In genomic region chr2:5636801-5637742, GRCm38 (mm10) we compare ENCODE assay signal across 8 mouse cellular contexts.
DNase-seq lines count a peak whose midpoint lies in the region; ATAC-seq lines count a peak whose summit lies in the region.

No protein-coding gene starts in this region.

- 70% methylated on average over 14 of the region's 14 CpGs for WGBS in forebrain, embryonic 15.5 days
- WGBS in forebrain, embryonic 10.5 days, result 89% methylated on average over 14 of the region's 14 CpGs
- 80% methylated on average over 14 of the region's 14 CpGs for WGBS in stomach, embryonic 16.5 days
- 88% methylated on average over 14 of the region's 14 CpGs for WGBS in kidney, embryonic 16.5 days

- peak; percentile 81 for ATAC-seq in forebrain, embryonic 15.5 days (replicated peaks)
- ATAC-seq in stomach, embryonic 16.5 days (ENCODE audit: insufficient read depth, low FRiP score), result peak; percentile 60; the same call in 1 of the 2 replicates
- ATAC-seq in kidney, embryonic 16.5 days (ENCODE audit: low FRiP score, low TSS enrichment), result no peak

- no peak overlapping the region for H3K4me3 ChIP-seq in forebrain, embryonic 15.5 days
- no peak overlapping the region for H3K4me3 ChIP-seq in forebrain, embryonic 10.5 days
- no peak overlapping the region for H3K4me3 ChIP-seq in stomach, embryonic 16.5 days (replicated peaks; ENCODE audit: low read length)
- no peak overlapping the region for H3K4me3 ChIP-seq in kidney, embryonic 16.5 days (ENCODE audit: low read length)

- peak overlapping the region; percentile 71 for H3K27ac ChIP-seq in forebrain, embryonic 15.5 days (replicated peaks)
- no peak overlapping the region for H3K27ac ChIP-seq in forebrain, embryonic 10.5 days
- peak overlapping the region; percentile 19; the same call in 1 of the 2 replicates for H3K27ac ChIP-seq in stomach, embryonic 16.5 days (ENCODE audit: low read length)
- H3K27ac ChIP-seq in kidney, embryonic 16.5 days (ENCODE audit: low read length), result no peak overlapping the region

- H3K4me2 ChIP-seq in forebrain, embryonic 15.5 days (replicated peaks), result no peak overlapping the region
- no peak overlapping the region for H3K4me2 ChIP-seq in stomach, embryonic 16.5 days (ENCODE audit: low read depth, low read length)
- H3K4me2 ChIP-seq in kidney, embryonic 16.5 days (replicated peaks; ENCODE audit: low read depth, low read length), result no peak overlapping the region

- no peak overlapping the region for H3K9ac ChIP-seq in forebrain, embryonic 15.5 days (replicated peaks)
- H3K9ac ChIP-seq in stomach, embryonic 16.5 days (ENCODE audit: low read length), result no peak overlapping the region
- H3K9ac ChIP-seq in kidney, embryonic 16.5 days (replicated peaks; ENCODE audit: low read length), result no peak overlapping the region

- H3K27me3 ChIP-seq in forebrain, embryonic 15.5 days, result no peaks in the 10 kb centered on the region
- H3K27me3 ChIP-seq in forebrain, embryonic 10.5 days (ENCODE audit: poor library complexity, severe bottlenecking), result no peaks in the 10 kb centered on the region
- no peaks in the 10 kb centered on the region for H3K27me3 ChIP-seq in stomach, embryonic 16.5 days (ENCODE audit: control insufficient read depth, insufficient read depth, low read length)
- H3K27me3 ChIP-seq in kidney, embryonic 16.5 days (ENCODE audit: insufficient read depth, low read length), result no peaks in the 10 kb centered on the region

- peaks cover 8% of the 10 kb centered on the region; the same call in 1 of the 2 replicates for H3K4me1 ChIP-seq in forebrain, embryonic 15.5 days
- H3K4me1 ChIP-seq in forebrain, embryonic 10.5 days, result no peaks in the 10 kb centered on the region
- H3K4me1 ChIP-seq in stomach, embryonic 16.5 days (ENCODE audit: control insufficient read depth, insufficient read depth, low read length), result 0 out of 2 replicates have a peak, but pooled peaks cover 2% of the 10 kb centered on the region
- peaks cover 7% of the 10 kb centered on the region; the same call in 1 of the 2 replicates for H3K4me1 ChIP-seq in kidney, embryonic 16.5 days (ENCODE audit: insufficient read depth, low read length)

- H3K36me3 ChIP-seq in forebrain, embryonic 15.5 days, result no peaks in the 10 kb centered on the region
- no peaks in the 10 kb centered on the region for H3K36me3 ChIP-seq in forebrain, embryonic 10.5 days (replicated peaks)
- H3K36me3 ChIP-seq in stomach, embryonic 16.5 days (ENCODE audit: control insufficient read depth, insufficient read depth, low read length), result no peaks in the 10 kb centered on the region
- H3K36me3 ChIP-seq in kidney, embryonic 16.5 days (ENCODE audit: insufficient read depth, low read length), result no peaks in the 10 kb centered on the region

- DNase-seq in forebrain, embryonic 10.5 days (ENCODE audit: extremely low spot score, low spot score), result no peak
- DNase-seq in 3134 (ENCODE audit: extremely low read depth, insufficient read length, low spot score), result peak; percentile 68
- DNase-seq in cerebellum, adult 8-10 months, result peak; percentile 38
- DNase-seq in layer of hippocampus, adult 9-11 months, result peak; percentile 77
- DNase-seq in thymus, postnatal 36 days, result no peak

- no peaks in the 10 kb centered on the region for H3K9me3 ChIP-seq in forebrain, embryonic 15.5 days
- H3K9me3 ChIP-seq in forebrain, embryonic 10.5 days, result no peaks in the 10 kb centered on the region
- H3K9me3 ChIP-seq in stomach, embryonic 16.5 days (replicated peaks; ENCODE audit: control insufficient read depth, low read length), result no peaks in the 10 kb centered on the region
- no peaks in the 10 kb centered on the region for H3K9me3 ChIP-seq in kidney, embryonic 16.5 days (ENCODE audit: low read length)

Comparison
In these comparisons a context has a peak if more than half of its experiments do, and no peak if none do; other contexts are left out.
1. H3K27ac ChIP-seq: peak in forebrain, embryonic 15.5 days (single experiment) and stomach, embryonic 16.5 days (single experiment); none in forebrain, embryonic 10.5 days (single experiment) and kidney, embryonic 16.5 days (single experiment).
2. DNase-seq: peak in 3134 (single experiment), cerebellum, adult 8-10 months (single experiment) and layer of hippocampus, adult 9-11 months (single experiment); none in forebrain, embryonic 10.5 days (single experiment) and thymus, postnatal 36 days (0 of 2).